Mouse (Mus musculus): ENCODE results near the gene Zfp503.

Gene Zfp503

DNA sequence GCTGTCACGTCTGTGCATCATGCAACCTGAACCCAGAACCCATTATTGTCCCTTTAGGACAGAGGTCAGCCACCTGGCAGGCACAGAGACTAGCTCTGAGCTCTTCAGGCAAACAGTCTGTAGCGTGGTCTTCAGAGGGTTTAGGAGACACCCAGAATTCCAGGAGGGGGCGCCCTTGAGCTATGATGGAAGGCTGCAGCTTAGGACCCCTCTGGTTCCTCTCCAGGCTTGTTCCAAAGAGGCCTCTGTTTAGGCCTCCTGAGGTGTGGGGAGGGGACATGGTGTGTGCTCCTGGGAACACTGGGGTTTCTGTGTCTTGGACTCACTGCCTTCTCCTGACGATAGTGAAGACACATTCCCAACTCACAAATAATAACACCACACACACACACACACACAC, 20.4 kb downstream of the Zfp503 start:
- peak; percentile 78 for DNase-seq (ENCODE audit: low spot score)

DNA sequence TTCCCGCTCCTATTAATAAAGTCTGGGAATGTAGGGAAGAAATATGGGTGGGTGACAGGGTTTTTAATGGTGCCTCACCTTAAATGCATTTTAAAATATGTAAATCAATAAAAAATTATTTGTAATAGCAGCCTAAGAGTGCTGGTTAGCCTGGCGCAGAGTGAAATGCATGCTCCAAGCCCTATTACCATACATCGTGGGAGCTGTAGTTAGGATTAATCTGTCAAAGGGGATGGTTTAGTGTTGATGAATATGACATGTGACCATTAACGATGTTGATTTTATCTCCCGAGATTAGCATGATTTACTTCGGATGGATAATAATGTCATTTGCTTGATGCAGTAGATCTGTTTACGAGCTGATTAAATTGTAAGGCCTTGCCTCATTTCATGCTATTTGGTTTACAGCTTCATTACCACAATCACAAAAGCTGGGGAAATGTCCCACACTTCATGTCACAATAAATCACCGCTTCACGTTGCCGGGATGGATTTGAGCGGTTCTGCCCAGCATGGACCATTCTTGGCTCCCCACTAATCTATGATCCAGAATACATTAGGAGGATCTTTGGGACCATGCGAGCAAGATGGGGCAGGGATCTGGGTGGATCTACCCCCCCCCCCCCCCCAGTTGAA, 21.9 kb downstream of the Zfp503 start:
- no peak for DNase-seq (ENCODE audit: low spot score)

DNA sequence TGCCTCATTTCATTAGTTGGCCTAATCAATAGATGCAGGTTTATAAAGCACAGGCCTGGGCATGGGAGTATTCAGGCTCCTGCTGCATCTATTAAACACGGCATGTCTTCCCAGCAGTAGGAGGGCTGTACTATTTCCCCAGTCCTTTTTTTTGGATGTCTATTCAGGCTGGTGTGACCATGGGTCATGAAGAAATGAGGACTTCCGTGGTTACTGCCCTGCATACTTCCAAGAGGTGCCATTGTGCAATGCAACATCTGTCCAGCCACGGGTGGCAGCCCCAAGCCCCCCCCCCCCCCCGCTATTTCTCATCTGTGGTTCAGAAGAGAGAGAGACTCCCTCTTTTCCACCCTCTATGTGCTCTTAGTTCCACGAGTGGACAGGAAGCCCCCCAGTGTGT, 23.1 kb downstream of the Zfp503 start:
- no peak for DNase-seq (ENCODE audit: low spot score)

DNA sequence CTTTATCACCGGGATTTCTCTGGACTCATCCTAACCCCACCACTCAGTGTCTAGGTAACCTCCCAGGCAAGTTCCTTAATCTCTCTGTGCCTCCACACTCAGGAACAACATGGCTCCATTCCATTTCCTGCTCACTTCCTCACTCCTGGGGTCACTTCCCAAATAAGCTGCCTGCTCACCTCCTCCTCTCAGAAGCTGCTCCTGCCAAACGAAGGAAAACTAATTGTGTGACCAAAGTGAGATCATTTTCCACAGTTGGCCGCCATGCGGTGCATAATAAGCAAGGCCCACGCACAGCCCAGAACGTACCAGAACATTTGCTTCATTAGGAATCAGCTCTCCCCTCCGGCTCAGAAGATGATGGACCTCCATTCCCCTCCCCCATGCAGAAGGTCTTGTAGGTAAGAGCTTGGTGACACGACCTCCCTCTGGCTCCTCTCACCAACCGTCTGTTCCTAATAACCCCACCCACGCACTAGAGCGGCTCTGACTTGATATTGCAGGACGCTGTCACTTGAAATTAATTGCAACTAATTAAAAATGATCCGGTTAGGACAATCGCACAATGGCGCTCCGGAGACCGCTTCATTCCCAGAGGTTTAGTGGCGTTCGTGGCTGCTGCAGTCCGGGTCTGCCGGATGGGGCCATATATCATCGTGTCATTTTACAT, 26.9 kb downstream of the Zfp503 start:
- DNase-seq (ENCODE audit: low spot score) = no peak

DNA sequence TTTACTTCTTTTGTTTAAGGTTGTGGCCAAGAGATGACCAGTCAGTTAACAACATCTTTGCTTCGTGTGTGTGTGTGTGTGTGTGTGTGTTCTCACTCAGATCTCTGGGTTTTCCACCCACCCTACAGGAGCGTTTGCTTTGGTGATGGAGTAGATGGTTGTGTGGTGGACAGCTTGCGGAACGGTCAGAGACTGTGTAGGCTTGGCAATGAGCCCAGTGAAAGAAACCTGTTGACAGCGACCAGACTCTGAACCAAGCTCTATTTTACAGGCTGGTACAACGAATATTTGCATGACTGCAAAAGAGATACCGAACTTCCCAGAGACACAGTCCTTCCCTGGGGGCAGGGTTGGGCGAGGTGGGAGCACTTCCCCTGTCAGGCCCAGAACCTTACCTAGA, 30.2 kb downstream of the Zfp503 start:
- DNase-seq (ENCODE audit: low spot score) = no peak

DNA sequence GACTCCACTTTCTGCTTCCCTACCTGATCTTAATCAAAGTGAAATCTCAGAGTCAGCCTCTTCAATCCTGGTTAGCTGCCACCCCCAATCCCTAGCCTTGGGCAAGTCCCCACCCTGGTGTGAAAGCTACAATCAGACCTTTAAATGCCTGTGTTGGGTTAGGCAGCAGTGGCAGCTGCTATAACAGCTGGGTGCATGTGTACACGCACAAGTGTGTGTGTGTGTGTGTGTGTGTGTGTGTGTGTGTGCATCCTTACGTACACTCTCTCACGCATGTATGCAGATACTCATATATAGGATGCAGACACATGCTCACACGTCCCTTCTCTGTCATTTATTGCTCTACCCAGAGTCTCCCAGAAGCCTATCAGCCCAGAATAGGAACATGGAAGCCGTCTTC, 30.8 kb downstream of the Zfp503 start:
- no peak for DNase-seq (ENCODE audit: low spot score)

DNA sequence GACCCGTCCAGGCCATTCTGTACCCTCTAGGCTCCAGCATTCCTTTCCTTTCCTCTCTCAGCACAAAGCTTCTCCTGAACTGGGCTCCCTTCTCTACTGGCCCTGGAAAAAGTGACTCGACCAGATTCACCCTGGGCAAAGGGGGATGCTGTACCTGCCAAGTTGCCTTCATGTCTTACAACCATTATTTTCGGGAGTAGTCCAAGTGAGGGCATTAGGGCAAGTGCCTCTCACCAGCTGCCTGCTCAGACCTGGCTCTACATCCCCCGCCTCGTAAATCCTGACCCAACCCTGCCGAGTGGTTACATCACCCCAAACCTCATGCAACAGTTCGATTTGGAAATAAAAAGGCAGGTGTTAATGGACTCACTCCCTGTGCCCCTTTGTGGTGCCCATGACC, 36.9 kb downstream of the Zfp503 start:
- DNase-seq (ENCODE audit: low spot score) = no peak

DNA sequence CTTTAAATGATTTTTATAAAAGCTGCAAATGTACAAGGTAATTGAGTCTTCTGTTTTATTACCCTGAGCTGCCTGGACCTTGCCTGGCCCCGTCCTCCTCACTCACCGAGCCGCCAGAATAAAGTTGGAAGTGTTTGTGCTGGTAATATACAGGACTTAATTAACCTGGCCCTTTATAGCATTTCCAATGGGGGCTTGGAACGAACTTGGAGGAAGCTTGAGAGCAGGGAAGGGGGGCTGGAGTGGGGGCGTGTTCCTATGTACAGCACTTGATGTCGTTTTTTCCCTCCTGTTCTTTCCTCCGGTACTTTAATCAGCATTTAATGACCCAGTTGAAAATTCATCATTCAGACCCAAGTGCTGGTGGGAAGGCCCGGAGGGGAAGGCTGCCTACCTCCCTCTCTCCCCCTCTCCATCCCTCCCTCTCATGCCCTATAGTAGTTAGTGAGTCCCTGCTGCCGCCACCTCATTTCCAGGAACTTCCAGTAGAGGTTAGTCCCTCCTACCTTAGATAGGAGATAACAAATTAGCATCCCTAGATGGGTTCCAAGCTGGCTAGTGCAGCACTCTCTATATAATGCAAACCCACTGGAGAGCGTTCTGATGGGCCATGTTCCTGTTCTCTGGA, 37.4 kb downstream of the Zfp503 start:
- no peak for DNase-seq (ENCODE audit: low spot score)

DNA sequence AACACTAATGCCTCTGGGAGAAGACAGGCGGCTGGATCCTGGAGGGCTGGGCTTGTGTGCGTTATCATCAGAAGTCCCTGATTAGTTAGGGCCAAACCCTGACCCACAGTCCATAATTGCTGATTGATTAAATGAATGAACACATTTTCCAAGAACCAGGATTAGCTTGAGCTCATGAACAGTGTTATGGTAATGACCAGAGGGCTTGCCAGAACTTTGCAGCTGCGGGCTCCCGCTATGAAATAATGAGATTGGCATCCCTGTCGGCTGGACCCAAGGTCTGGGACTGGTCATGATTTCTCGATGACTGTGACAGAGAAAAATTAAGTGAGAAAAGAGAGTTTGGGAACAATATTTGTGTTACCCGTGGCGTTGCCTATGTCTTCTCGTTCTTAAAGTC, 44.5 kb downstream of the Zfp503 start:
- no peak for DNase-seq (ENCODE audit: low spot score)

DNA sequence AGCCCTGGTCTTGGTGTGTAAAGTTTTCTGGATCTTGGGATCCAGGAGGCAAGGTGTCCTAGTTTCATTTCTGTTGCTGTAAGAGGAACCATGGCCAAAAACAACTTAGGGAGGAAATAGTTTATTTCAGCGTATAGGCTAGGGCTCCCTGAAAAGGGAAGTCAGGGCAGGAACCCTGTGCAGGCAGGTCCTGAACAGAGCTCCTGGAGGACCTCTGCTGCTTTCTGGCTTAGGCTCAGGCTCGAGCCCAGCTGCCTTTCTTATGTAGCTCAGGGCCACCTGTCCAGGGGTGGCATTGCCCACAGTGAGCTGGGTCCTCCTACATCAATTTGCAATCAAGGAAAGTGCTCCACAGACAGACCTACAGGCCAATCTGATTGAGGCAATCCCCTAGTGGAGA, 47.8 kb downstream of the Zfp503 start:
- DNase-seq (ENCODE audit: low spot score) = no peak

DNA sequence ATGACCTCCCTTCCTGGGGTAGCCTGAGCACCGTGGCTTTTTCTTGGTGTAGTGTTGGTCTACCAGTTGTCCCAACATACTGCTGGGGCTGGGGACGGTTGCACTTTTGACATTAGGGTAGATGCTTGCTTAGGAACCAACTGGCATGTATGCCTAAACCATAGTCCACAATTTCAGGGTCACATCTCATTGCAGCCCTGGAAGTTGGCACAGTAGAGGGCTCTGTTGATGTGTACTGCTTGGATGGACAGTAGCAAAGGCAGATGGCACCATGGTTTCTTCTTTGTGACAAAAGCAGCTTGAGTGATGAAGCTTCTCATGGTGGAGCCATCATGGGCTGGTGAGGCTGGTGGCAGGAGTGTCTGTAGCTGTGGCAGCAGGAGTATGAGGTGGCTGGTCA, 52.3 kb downstream of the Zfp503 start:
- DNase-seq (ENCODE audit: low spot score) = no peak

DNA sequence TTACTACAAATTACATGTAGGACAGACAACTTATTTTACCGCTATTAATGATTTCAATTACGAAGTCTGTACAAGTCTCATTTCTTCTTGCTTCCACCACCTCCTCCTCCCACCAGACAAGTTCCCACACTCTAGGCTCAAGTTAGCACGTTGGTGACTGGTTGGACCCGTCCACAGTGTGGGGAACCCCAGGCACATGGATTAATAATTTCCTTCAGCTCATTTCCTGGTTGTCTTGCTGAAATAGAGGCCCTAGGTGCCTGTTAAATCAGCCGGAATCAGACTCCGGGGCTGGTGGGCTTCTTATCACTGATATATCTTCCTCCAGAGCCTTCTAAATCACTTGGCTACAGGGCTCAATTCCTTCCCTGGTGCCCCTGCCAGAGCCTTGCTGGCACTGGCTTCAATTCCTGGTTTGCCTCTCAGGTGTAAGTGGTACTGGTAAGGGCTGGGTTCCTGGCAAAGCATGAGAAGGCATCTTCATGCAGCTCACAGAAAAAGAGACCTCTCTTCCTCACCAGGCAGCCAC, 53.2 kb downstream of the Zfp503 start:
- no peak for DNase-seq (ENCODE audit: low spot score)
